Mouse (Mus musculus): ENCODE data around the gene Iltifb.
"Not testable (repeated sequence)": the region's sequence is repeated elsewhere in the genome, so short reads cannot be mapped to it uniquely, and the experiment has no call there.

Gene Iltifb

GRCm38 (mm10) chr10:118294938-118295337 is at the start of gene Iltifb:
Iltifb (minus strand) TSS chr10:118295038.
- DNase-seq (ENCODE audit: low read depth in 1 of 2, low spot score in 2 of 2) = no peak

DNA sequence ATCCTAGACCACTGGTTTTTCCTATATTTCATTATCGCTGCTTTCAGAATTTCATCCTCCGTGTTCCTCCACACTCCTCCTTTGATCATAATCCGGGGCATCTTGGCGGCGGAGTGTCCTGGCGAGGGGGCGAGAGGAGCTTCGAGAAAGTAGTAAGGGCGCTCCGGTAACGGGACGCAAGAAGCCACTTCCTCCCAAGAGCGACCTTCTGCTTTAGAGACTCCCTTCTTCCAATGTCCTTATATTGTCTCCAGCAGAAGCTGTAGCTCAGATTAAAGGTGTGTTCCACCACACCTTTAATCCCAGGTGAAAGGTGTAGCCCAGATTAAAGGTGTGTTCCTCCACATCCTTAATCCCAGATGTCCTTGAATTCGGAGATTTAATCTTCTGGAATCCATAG is 48.3 kb upstream of the Iltifb start, which contains the start of gene Gm9046:
Gm9046 (minus strand) TSS at position 101 of the 400 bp plus-strand sequence.
- not testable (repeated sequence) for DNase-seq (ENCODE audit: low read depth in 1 of 2, low spot score in 2 of 2)

- DNase-seq (ENCODE audit: low read depth in 1 of 2, low spot score in 2 of 2) = not testable (repeated sequence)
These were observed 42.9 kb upstream of the Iltifb start, which contains the start of gene Gm9045 for GRCm38 (mm10) chr10:118337731-118338130. Gm9045 (minus strand) TSS chr10:118337831.

DNA sequence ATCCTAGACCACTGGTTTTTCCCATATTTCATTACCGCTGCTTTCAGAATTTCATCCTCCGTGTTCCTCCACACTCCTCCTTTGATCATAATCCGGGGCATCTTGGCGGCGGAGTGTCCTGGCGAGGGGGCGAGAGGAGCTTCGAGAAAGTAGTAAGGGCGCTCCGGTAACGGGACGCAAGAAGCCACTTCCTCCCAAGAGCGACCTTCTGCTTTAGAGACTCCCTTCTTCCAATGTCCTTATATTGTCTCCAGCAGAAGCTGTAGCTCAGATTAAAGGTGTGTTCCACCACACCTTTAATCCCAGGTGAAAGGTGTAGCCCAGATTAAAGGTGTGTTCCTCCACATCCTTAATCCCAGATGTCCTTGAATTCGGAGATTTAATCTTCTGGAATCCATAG is 37.5 kb upstream of the Iltifb start, which contains the start of gene Gm9044:
Gm9044 (minus strand) TSS at position 101 of the 400 bp plus-strand sequence.
- DNase-seq (ENCODE audit: low read depth in 1 of 2, low spot score in 2 of 2) = not testable (repeated sequence)

GRCm38 (mm10) chr10:118326869-118327268 is 32.0 kb upstream of the Iltifb start, which contains the start of gene Gm9040:
Gm9040 (minus strand) TSS chr10:118326969.
- not testable (repeated sequence) for DNase-seq (ENCODE audit: low read depth in 1 of 2, low spot score in 2 of 2)

DNA sequence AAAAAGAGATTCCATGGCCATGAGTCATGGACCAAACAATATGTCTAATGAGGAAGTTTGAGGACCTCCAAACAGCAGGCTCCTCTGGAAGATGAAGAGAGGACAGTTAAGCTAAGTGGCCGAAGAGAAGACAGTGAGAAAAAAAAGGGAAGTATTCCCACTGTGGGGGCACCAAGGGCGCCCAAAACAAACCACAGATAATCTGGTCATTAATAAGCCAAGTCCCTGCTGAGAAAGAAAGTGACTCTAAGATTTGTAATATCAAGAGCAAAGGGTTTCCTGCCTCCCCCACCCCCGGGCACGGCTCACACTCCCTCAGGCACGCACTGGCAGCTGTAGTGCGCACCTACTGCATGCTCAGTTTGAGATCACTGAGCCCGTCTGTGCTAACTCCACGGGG is 24.2 kb upstream of the Iltifb start:
- no peak for DNase-seq (ENCODE audit: low read depth in 1 of 2, low spot score in 2 of 2)

DNA sequence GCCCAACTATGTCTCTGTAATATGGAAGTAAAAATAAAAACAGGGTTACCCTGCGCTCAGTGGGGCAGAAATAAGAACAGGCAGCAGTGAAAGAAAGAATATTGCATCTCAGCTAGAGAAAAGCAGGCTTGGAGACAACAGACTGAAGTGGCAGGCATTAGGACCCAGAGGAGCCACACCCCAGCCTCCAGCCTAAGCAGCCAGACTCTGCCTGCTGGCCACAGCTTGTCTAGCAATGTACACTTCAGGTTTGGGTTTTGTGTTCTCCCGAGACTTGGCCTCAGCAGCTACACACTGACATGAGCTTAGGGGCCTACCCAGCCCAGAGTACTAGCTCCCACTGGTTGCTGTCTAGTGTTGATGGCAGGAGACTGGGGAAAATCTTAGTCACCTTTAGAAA is 7.3 kb upstream of the Iltifb start:
- DNase-seq (ENCODE audit: low read depth in 1 of 2, low spot score in 2 of 2) = not testable (repeated sequence)

- not testable (repeated sequence) for DNase-seq (ENCODE audit: low read depth in 1 of 2, low spot score in 2 of 2)
These were observed 11.8 kb downstream of the Iltifb start for GRCm38 (mm10) chr10:118283016-118283415.

- not testable (repeated sequence) for DNase-seq (ENCODE audit: low read depth in 1 of 2, low spot score in 2 of 2)
These were observed 12.3 kb downstream of the Iltifb start for GRCm38 (mm10) chr10:118282565-118282964.

GRCm38 (mm10) chr10:118278069-118278468 is 16.8 kb downstream of the Iltifb start:
- DNase-seq (ENCODE audit: low read depth in 1 of 2, low spot score in 2 of 2) = not testable (repeated sequence)

DNA sequence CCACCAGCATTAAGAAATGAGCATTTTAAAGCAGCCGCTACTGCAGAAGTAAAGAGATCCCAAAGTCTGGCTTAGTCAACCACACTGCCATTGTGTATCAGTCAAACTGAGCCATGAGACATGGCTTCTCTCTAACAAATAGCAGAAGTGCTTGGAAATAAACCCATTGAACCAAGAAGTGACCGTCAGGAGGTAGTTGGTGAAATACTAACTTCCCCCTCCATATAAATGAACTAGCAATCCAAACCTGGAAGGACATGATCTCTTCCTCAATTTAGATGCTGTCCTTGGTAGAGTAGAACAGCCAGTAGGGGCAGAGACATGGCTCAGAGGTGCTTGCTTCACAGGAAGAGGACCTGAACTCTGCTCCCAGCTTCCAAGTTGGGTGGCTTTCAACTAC is 23.4 kb downstream of the Iltifb start:
- not testable (repeated sequence) for DNase-seq (ENCODE audit: low read depth in 1 of 2, low spot score in 2 of 2)

DNA sequence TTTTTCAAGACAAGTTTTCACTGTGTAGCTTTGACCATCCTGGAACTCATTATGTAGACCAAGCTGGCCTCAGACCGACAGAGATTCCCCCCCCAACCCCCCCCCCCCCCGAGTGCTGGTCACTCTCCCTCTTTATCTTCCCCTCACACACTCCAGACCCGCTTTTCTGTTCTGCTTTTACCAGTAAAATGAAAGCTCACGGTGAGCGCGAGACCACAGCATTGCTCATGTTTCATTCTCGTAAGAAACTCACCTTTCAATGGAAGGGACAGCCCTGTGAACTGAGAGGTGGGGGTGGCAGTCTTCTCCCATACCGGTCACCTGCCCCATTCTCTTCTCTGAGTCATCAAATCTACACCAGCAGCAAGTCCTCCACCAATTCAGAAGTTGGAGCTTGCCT is 26.0 kb downstream of the Iltifb start:
- not testable (repeated sequence) for DNase-seq (ENCODE audit: low read depth in 1 of 2, low spot score in 2 of 2)

- DNase-seq (ENCODE audit: low read depth in 1 of 2, low spot score in 2 of 2) = not testable (repeated sequence)
These were observed 36.5 kb downstream of the Iltifb start, which contains the start of gene Gm32802 for GRCm38 (mm10) chr10:118258388-118258787. Gm32802 (plus strand) TSS chr10:118258688.

DNA sequence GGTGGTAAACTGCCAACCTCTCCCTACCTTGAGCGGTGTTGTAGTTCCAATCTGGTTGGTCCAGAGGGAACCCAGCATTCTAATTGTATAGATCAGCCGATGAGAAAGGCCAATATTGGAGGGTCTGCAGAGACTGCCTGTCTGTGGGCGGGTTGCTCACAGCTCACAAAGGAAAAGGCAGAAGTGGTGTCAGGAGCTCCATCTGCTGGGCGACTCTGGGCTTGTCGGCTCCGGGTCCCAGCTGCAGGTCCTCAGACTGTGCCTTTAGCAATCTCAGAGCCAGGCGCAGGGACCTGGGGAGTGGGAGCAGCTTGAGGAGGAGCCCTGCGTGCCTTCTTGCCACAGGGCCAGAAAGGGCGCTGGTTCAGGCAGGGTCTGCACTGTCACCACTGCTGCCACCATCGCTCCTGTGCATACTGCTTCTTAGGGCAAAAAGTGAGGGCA is 44.0 kb downstream of the Iltifb start:
- no peak for DNase-seq (ENCODE audit: low read depth in 1 of 2, low spot score in 2 of 2)

- not testable (repeated sequence) for DNase-seq (ENCODE audit: low read depth in 1 of 2, low spot score in 2 of 2)
These were observed 45.7 kb downstream of the Iltifb start for GRCm38 (mm10) chr10:118249006-118249595.

DNA sequence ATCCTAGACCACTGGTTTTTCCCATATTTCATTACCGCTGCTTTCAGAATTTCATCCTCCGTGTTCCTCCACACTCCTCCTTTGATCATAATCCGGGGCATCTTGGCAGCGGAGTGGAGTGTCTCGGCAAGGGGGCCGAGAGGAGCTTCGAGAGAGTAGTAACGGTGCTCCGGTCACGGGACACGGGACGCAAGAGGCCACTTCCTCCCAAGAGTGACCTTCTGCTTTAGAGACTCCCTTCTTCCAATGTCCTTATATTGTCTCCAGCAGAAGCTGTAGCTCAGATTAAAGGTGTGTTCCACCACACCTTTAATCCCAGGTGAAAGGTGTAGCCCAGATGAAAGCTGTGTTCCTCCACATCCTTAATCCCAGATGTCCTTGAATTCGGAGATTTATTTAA is 54.2 kb downstream of the Iltifb start, which contains the start of gene Gm32717:
Gm32717 (minus strand) TSS at position 101 of the 400 bp plus-strand sequence.
- not testable (repeated sequence) for DNase-seq (ENCODE audit: low read depth in 1 of 2, low spot score in 2 of 2)

Measured in monocyte, adult 2 months (primary cell).